Mouse (Mus musculus) adrenal gland, postnatal 36 days (tissue): ENCODE measurements at regions not wholly inside any gene's neighbourhood (a gene's known extent, or its start where the extent isn't known, plus 50 kb on each side); places are given as distances from the start of the nearest gene placed in this dataset.

Experiments used
- DNase-seq, 2 experiments: peaks; one replicate each; pipeline ENCODE4 v3.0.0; 2021; ENCODE audit warnings: mixed read lengths in 1 of 2

DNA sequence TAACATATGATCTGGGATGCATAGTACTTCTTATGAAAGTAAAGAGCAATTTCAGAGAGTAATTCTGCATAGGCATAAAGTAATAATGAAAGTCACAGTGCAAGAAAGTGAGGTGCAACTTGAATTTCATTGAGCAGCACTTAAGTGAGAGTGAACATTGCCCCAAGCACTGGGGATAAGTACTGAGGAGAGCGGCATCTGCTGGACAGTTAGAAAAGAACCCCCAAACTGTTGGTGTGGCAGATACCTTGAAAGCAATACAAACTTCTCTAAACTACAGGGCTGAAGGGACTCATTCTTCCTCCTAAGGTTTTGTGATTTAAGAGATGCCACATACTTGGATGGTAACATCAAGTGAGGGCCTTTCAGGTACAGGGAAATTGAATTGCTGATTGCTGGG, 56.4 kb upstream of the Olfr1322 start:
- DNase-seq = peak in 1 of 2 experiments; percentile 1
